Mouse (Mus musculus): Measurements from ENCODE around the gene Rcvrn. TPM values are rescaled to one million over a fixed set of nuclear protein-coding genes. Genes with fewer than 3 reads are reported as not detected.

Rcvrn gene
- polyA plus RNA-seq, 1 experiment from 2014 or later, result not detected

- H3K9ac ChIP-seq, result no peak overlapping the region
- H3K4me2 ChIP-seq, result no peak overlapping the region
- ATAC-seq (replicated peaks; ENCODE audit: insufficient number of reproducible peaks, insufficient read depth, low FRiP score, low read depth), result no peak
- WGBS, result 82% methylated on average over 7 of the region's 7 CpGs
- H3K4me1 ChIP-seq (replicated peaks), result peaks cover 21% of the 10 kb centered on the region
- no peaks in the 10 kb centered on the region for H3K36me3 ChIP-seq
- no peaks in the 10 kb centered on the region for H3K9me3 ChIP-seq (replicated peaks)
- no peak overlapping the region for H3K27ac ChIP-seq
- no peak overlapping the region for H3K4me3 ChIP-seq
- H3K27me3 ChIP-seq, result no peaks in the 10 kb centered on the region
Observed at GRCm38 (mm10) chr11:67656366-67656765, 38.8 kb upstream of the Rcvrn start.

- no peaks in the 10 kb centered on the region for H3K36me3 ChIP-seq
- peaks cover 21% of the 10 kb centered on the region for H3K4me1 ChIP-seq (replicated peaks)
- no peak overlapping the region for H3K9ac ChIP-seq
- no peaks in the 10 kb centered on the region for H3K27me3 ChIP-seq
- no peak for ATAC-seq (replicated peaks; ENCODE audit: insufficient number of reproducible peaks, insufficient read depth, low FRiP score, low read depth)
- no peaks in the 10 kb centered on the region for H3K9me3 ChIP-seq (replicated peaks)
- H3K4me2 ChIP-seq, result no peak overlapping the region
- H3K27ac ChIP-seq, result no peak overlapping the region
- WGBS, result 85% methylated on average over 9 of the region's 9 CpGs
- H3K4me3 ChIP-seq, result no peak overlapping the region
Observed at GRCm38 (mm10) chr11:67656811-67657210, 38.3 kb upstream of the Rcvrn start.

- no peaks in the 10 kb centered on the region for H3K36me3 ChIP-seq
- no peak for ATAC-seq (replicated peaks; ENCODE audit: insufficient number of reproducible peaks, insufficient read depth, low FRiP score, low read depth)
- no peak overlapping the region for H3K9ac ChIP-seq
- no peaks in the 10 kb centered on the region for H3K27me3 ChIP-seq
- H3K9me3 ChIP-seq (replicated peaks), result no peaks in the 10 kb centered on the region
- H3K4me2 ChIP-seq, result no peak overlapping the region
- 42% methylated on average over 11 of the region's 11 CpGs for WGBS
- H3K4me3 ChIP-seq, result no peak overlapping the region
- no peak overlapping the region for H3K27ac ChIP-seq
- H3K4me1 ChIP-seq (replicated peaks), result peaks cover 17% of the 10 kb centered on the region
Observed at GRCm38 (mm10) chr11:67657685-67658382, 37.3 kb upstream of the Rcvrn start.

GRCm38 (mm10) chr11:67661465-67661864 lies 33.7 kb upstream of the Rcvrn start:
- peaks cover 5% of the 10 kb centered on the region; the same call in 1 of the 2 replicates for H3K4me1 ChIP-seq (replicated peaks)
- 87% methylated on average over 8 of the region's 8 CpGs for WGBS
- H3K27me3 ChIP-seq, result no peaks in the 10 kb centered on the region
- no peak overlapping the region for H3K27ac ChIP-seq
- no peak overlapping the region for H3K9ac ChIP-seq
- no peaks in the 10 kb centered on the region for H3K9me3 ChIP-seq (replicated peaks)
- no peak overlapping the region for H3K4me3 ChIP-seq
- H3K4me2 ChIP-seq, result no peak overlapping the region
- ATAC-seq (replicated peaks; ENCODE audit: insufficient number of reproducible peaks, insufficient read depth, low FRiP score, low read depth), result no peak
- no peaks in the 10 kb centered on the region for H3K36me3 ChIP-seq

- ATAC-seq (replicated peaks; ENCODE audit: insufficient number of reproducible peaks, insufficient read depth, low FRiP score, low read depth), result no peak
- no peak overlapping the region for H3K27ac ChIP-seq
- no peak overlapping the region for H3K4me3 ChIP-seq
- no peaks in the 10 kb centered on the region for H3K27me3 ChIP-seq
- 91% methylated on average over 4 of the region's 4 CpGs for WGBS
- H3K9me3 ChIP-seq (replicated peaks), result no peaks in the 10 kb centered on the region
- peaks cover 17% of the 10 kb centered on the region for H3K4me1 ChIP-seq (replicated peaks)
- no peaks in the 10 kb centered on the region for H3K36me3 ChIP-seq
- no peak overlapping the region for H3K4me2 ChIP-seq
- no peak overlapping the region for H3K9ac ChIP-seq
Observed at GRCm38 (mm10) chr11:67663437-67663836, 31.7 kb upstream of the Rcvrn start.

- H3K4me1 ChIP-seq (replicated peaks), result peaks cover 21% of the 10 kb centered on the region
- no peak for ATAC-seq (replicated peaks; ENCODE audit: insufficient number of reproducible peaks, insufficient read depth, low FRiP score, low read depth)
- H3K9me3 ChIP-seq (replicated peaks), result no peaks in the 10 kb centered on the region
- no peak overlapping the region for H3K9ac ChIP-seq
- no peak overlapping the region for H3K4me2 ChIP-seq
- H3K27me3 ChIP-seq, result no peaks in the 10 kb centered on the region
- H3K36me3 ChIP-seq, result no peaks in the 10 kb centered on the region
- WGBS, result 81% methylated on average over 3 of the region's 3 CpGs
- no peak overlapping the region for H3K4me3 ChIP-seq
- H3K27ac ChIP-seq, result no peak overlapping the region
Observed at GRCm38 (mm10) chr11:67664261-67664660, 30.9 kb upstream of the Rcvrn start.

- ATAC-seq (replicated peaks; ENCODE audit: insufficient number of reproducible peaks, insufficient read depth, low FRiP score, low read depth), result no peak
- no peaks in the 10 kb centered on the region for H3K36me3 ChIP-seq
- WGBS, result 80% methylated on average over 6 of the region's 6 CpGs
- H3K4me3 ChIP-seq, result no peak overlapping the region
- H3K4me1 ChIP-seq (replicated peaks), result peaks cover 21% of the 10 kb centered on the region
- H3K27ac ChIP-seq, result no peak overlapping the region
- no peaks in the 10 kb centered on the region for H3K27me3 ChIP-seq
- no peaks in the 10 kb centered on the region for H3K9me3 ChIP-seq (replicated peaks)
- no peak overlapping the region for H3K9ac ChIP-seq
- H3K4me2 ChIP-seq, result no peak overlapping the region
Observed at GRCm38 (mm10) chr11:67664918-67665317, 30.2 kb upstream of the Rcvrn start.

- H3K9ac ChIP-seq, result no peak overlapping the region
- H3K4me1 ChIP-seq (replicated peaks), result peaks cover 21% of the 10 kb centered on the region
- no peak for ATAC-seq (replicated peaks; ENCODE audit: insufficient number of reproducible peaks, insufficient read depth, low FRiP score, low read depth)
- H3K27me3 ChIP-seq, result no peaks in the 10 kb centered on the region
- no peak overlapping the region for H3K4me2 ChIP-seq
- H3K36me3 ChIP-seq, result no peaks in the 10 kb centered on the region
- peak overlapping the region; percentile 7; the same call in 1 of the 2 replicates for H3K27ac ChIP-seq
- WGBS, result 78% methylated on average over 5 of the region's 5 CpGs
- no peak overlapping the region for H3K4me3 ChIP-seq
- no peaks in the 10 kb centered on the region for H3K9me3 ChIP-seq (replicated peaks)
Observed at GRCm38 (mm10) chr11:67666129-67666528, 29.0 kb upstream of the Rcvrn start.

- H3K9me3 ChIP-seq (replicated peaks), result no peaks in the 10 kb centered on the region
- WGBS, result 46% methylated on average over 13 of the region's 13 CpGs
- H3K27me3 ChIP-seq, result no peaks in the 10 kb centered on the region
- H3K4me1 ChIP-seq (replicated peaks), result peaks cover 35% of the 10 kb centered on the region
- 0 out of 2 replicates have a peak overlapping the region, but pooled peaks have one; percentile 21 for H3K4me2 ChIP-seq
- peak; percentile 82 for ATAC-seq (replicated peaks; ENCODE audit: insufficient number of reproducible peaks, insufficient read depth, low FRiP score, low read depth)
- H3K27ac ChIP-seq, result peak overlapping the region; percentile 95
- H3K36me3 ChIP-seq, result no peaks in the 10 kb centered on the region
- H3K9ac ChIP-seq, result no peak overlapping the region
- no peak overlapping the region for H3K4me3 ChIP-seq
Observed at GRCm38 (mm10) chr11:67667531-67668332, 27.4 kb upstream of the Rcvrn start.

- Histone ChIP-seq H3K9ac (no peak overlapping the region), H3K27ac (peak overlapping the region; percentile 95)
- ATAC-seq (replicated peaks; ENCODE audit: insufficient number of reproducible peaks, insufficient read depth, low FRiP score, low read depth), result no peak
Observed at GRCm38 (mm10) chr11:67668460-67669007, 26.6 kb upstream of the Rcvrn start.

GRCm38 (mm10) chr11:67670031-67670430 lies 25.1 kb upstream of the Rcvrn start:
- H3K9me3 ChIP-seq (replicated peaks), result no peaks in the 10 kb centered on the region
- no peaks in the 10 kb centered on the region for H3K27me3 ChIP-seq
- no peak overlapping the region for H3K9ac ChIP-seq
- 94% methylated on average over 6 of the region's 6 CpGs for whole genome bisulfite sequencing
- no peaks in the 10 kb centered on the region for H3K36me3 ChIP-seq
- H3K4me1 ChIP-seq (replicated peaks), result peaks cover 40% of the 10 kb centered on the region
- no peak overlapping the region for H3K27ac ChIP-seq
- H3K4me3 ChIP-seq, result no peak overlapping the region
- no peak for ATAC-seq (replicated peaks; ENCODE audit: insufficient number of reproducible peaks, insufficient read depth, low FRiP score, low read depth)
- H3K4me2 ChIP-seq, result no peak overlapping the region

More at GRCm38 (mm10) chr11:67668460-67669007, 26.6 kb upstream of the Rcvrn start:
- H3K9me3 ChIP-seq (replicated peaks), result no peaks in the 10 kb centered on the region
- WGBS, result 86% methylated on average over 3 of the region's 3 CpGs
- no peak overlapping the region for H3K4me3 ChIP-seq
- H3K4me2 ChIP-seq, result no peak overlapping the region
- no peaks in the 10 kb centered on the region for H3K27me3 ChIP-seq
- no peaks in the 10 kb centered on the region for H3K36me3 ChIP-seq
- peaks cover 40% of the 10 kb centered on the region for H3K4me1 ChIP-seq (replicated peaks)
